Mouse (Mus musculus) frontal cortex, postnatal 10 days (tissue): Measurements from ENCODE around the gene Rnf149.

Source experiments
- DNase-seq, 2 experiments: peaks; one replicate each; pipeline ENCODE4 v3.0.0; 2022; ENCODE audit warnings: low spot score in 2 of 2, mixed read lengths in 1 of 2

The Rnf149 gene

GRCm38 (mm10) chr1:39575778-39576375, 1.3 kb downstream of the Rnf149 start:
- no peak for DNase-seq

GRCm38 (mm10) chr1:39573890-39574289, 3.3 kb downstream of the Rnf149 start:
- no peak for DNase-seq

- no peak for DNase-seq
These were observed 5.6 kb downstream of the Rnf149 start for GRCm38 (mm10) chr1:39571653-39572052.

GRCm38 (mm10) chr1:39568079-39568478, 9.1 kb downstream of the Rnf149 start:
- no peak for DNase-seq

- DNase-seq: no peak
These were observed 12.6 kb downstream of the Rnf149 start for GRCm38 (mm10) chr1:39564603-39565002.

GRCm38 (mm10) chr1:39563161-39563560, 14.0 kb downstream of the Rnf149 start:
- no peak for DNase-seq

- no peak for DNase-seq
These were observed 15.3 kb downstream of the Rnf149 start for GRCm38 (mm10) chr1:39561920-39562319.

GRCm38 (mm10) chr1:39559009-39559408, 18.2 kb downstream of the Rnf149 start:
- DNase-seq: no peak

GRCm38 (mm10) chr1:39555556-39556415, 21.4 kb downstream of the Rnf149 start:
- no peak for DNase-seq

- DNase-seq: no peak
These were observed 27.4 kb downstream of the Rnf149 start for GRCm38 (mm10) chr1:39549831-39550230.

- DNase-seq: no peak
These were observed 30.0 kb downstream of the Rnf149 start for GRCm38 (mm10) chr1:39547238-39547637.

- no peak for DNase-seq
These were observed 30.9 kb downstream of the Rnf149 start for GRCm38 (mm10) chr1:39546160-39546866.

- DNase-seq: no peak
These were observed 31.6 kb downstream of the Rnf149 start for GRCm38 (mm10) chr1:39545589-39545988.

GRCm38 (mm10) chr1:39540592-39540991, 36.6 kb downstream of the Rnf149 start:
- DNase-seq: no peak

GRCm38 (mm10) chr1:39537631-39538380, 39.4 kb downstream of the Rnf149 start:
- DNase-seq: no peak

GRCm38 (mm10) chr1:39536701-39537100, 40.5 kb downstream of the Rnf149 start:
- no peak for DNase-seq

GRCm38 (mm10) chr1:39535515-39536311, 41.5 kb downstream of the Rnf149 start:
- DNase-seq: peak; percentile 95 to 98

- DNase-seq: no peak
These were observed 42.4 kb downstream of the Rnf149 start, which contains the start of gene Cnot11 for GRCm38 (mm10) chr1:39534831-39535230. Cnot11 (plus strand) TSS chr1:39534992.

GRCm38 (mm10) chr1:39533917-39534316, 43.3 kb downstream of the Rnf149 start:
- no peak for DNase-seq

GRCm38 (mm10) chr1:39531036-39531435, 46.2 kb downstream of the Rnf149 start:
- no peak for DNase-seq
